Mouse (Mus musculus) brain, embryonic 14.5 days (tissue): Measurements from ENCODE around the gene Tspan14.

Experiments used
- CTCF ChIP-seq: fragments of 200-500 bp; IDR thresholded peaks from 2 replicates; pipeline ENCODE4 v1.5.1; 2012; ENCODE audit warnings: inconsistent platforms, mild to moderate bottlenecking, moderate library complexity, borderline replicate concordance; ENCODE audit not compliant: insufficient read depth, insufficient read length; ENCODE audit errors: extremely low read depth
- POLR2A ChIP-seq: fragments of 200-500 bp; IDR thresholded peaks from 2 replicates; pipeline ENCODE4 v1.6.1; 2012; ENCODE audit warnings: mild to moderate bottlenecking, inconsistent platforms, borderline replicate concordance; ENCODE audit not compliant: poor library complexity, insufficient read depth, insufficient read length, severe bottlenecking; ENCODE audit errors: extremely low read depth

DNA sequence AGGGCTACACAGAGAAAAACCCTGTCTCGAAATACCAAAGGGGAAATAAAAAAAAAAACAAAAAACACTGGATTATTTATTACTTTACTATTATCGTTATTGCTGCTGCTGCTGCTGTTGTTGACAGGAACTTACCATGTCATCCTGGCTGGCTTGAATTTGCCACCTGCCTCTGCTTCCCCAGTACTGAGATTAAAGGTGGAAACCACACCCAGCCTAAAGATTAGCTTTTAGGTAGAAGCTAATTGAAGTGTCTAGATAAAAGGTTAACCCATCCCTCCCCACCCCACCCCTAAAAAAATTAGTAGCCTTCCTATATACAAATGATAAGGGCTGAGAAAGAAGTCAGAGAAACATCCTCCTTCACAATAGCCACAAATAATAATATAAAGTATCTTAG, 22.8 kb downstream of the Tspan14 start:
- TF ChIP-seq POLR2A = no peak
- TF ChIP-seq CTCF = no peak
